Mouse (Mus musculus) lung, embryonic 14.5 days (tissue): Measurements from ENCODE around the gene Atxn1. TPM values are rescaled to one million over a fixed set of nuclear protein-coding genes. Genes with fewer than 3 reads are reported as not detected.

Experiments used
- ATAC-seq: fragments of 200-750 bp; cut with Nextera tagmentation; 2 replicates; pipeline ENCODE4 v1.8.0; 2017; ENCODE audit warnings: mild to moderate bottlenecking, moderate TSS enrichment, moderate library complexity; ENCODE audit not compliant: insufficient read depth
- DNase-seq: peaks from one replicate; pipeline ENCODE4 v3.0.0-alpha.2; 2015
- H3K27ac ChIP-seq: fragments of 300-500 bp; sonication (generic); 2 replicates; pipeline ENCODE4 v1.5.1; 2014; ENCODE audit warnings: low read depth, mild to moderate bottlenecking, moderate library complexity
- H3K27me3 ChIP-seq: fragments of 300-500 bp; sonication (generic); 2 replicates; pipeline ENCODE4 v1.6.1; 2014; ENCODE audit warnings: low read length, control low read depth; ENCODE audit not compliant: insufficient read depth
- H3K36me3 ChIP-seq: fragments of 300-500 bp; sonication (generic); 2 replicates; pipeline ENCODE4 v1.6.1; 2014; ENCODE audit warnings: control low read depth; ENCODE audit not compliant: insufficient read depth
- H3K4me1 ChIP-seq: fragments of 300-500 bp; sonication (generic); 2 replicates; pipeline ENCODE4 v1.6.1; 2014; ENCODE audit warnings: antibody characterized with exemption, control low read depth; ENCODE audit not compliant: insufficient read depth
- H3K4me2 ChIP-seq: fragments of 300-500 bp; sonication (generic); 2 replicates; pipeline ENCODE4 v1.6.1; 2014; ENCODE audit warnings: mild to moderate bottlenecking
- H3K4me3 ChIP-seq: fragments of 300-500 bp; sonication (generic); 2 replicates; pipeline ENCODE4 v1.5.1; 2014; ENCODE audit warnings: low read depth, low read length
- H3K9ac ChIP-seq: fragments of 300-500 bp; sonication (generic); 2 replicates; pipeline ENCODE4 v1.6.1; 2014
- H3K9me3 ChIP-seq: fragments of 300-500 bp; sonication (generic); 2 replicates; pipeline ENCODE4 v1.6.1; 2016; ENCODE audit warnings: low read depth, low read length, control low read depth
- CTCF ChIP-seq: IDR thresholded peaks from 2 replicates; pipeline ENCODE4 v1.5.1; 2016; ENCODE audit warnings: antibody characterized with exemption, low read depth
- WGBS: fragments of 180-500 bp; shearing (Covaris S2); extraction: QIAGEN DNeasy Blood & Tissue Kit; methylation state at CpG from one replicate; pipeline ENCODE4 v1.1.7; 2014; 5-methylcytosine and 5-hydroxymethylcytosine counted together
- polyA plus RNA-seq: library from polyadenylated mRNA; unstranded; fragments of >200 nt; fragmentation: Nextera tagmentation; extraction: Ambion mirVana; gene quantifications from 2 replicates; pipeline ENCODE4 v1.2.1, GENCODE M21; 2014

Gene Atxn1
- polyA plus RNA-seq, 1 experiment from 2014 or later = 3.9 TPM

GRCm38 (mm10) chr13:45970920-45971536 is 6.2 kb upstream of the Atxn1 start:
- H3K36me3 ChIP-seq = no peaks in the 10 kb centered on the region
- peak; percentile 81 for ATAC-seq

GRCm38 (mm10) chr13:45968206-45968605 is 3.4 kb upstream of the Atxn1 start:
- ATAC-seq = no peak
- WGBS = 60% methylated on average over 4 of the region's 4 CpGs

More at GRCm38 (mm10) chr13:45970920-45971536, 6.2 kb upstream of the Atxn1 start:
- no peaks in the 10 kb centered on the region for H3K4me1 ChIP-seq
- no peaks in the 10 kb centered on the region for H3K27me3 ChIP-seq
- no peak overlapping the region for H3K27ac ChIP-seq
- TF ChIP-seq CTCF = no peak
- no peak overlapping the region for H3K9ac ChIP-seq
- 41% methylated on average over 12 of the region's 12 CpGs for WGBS
- H3K9me3 ChIP-seq = no peaks in the 10 kb centered on the region
- H3K4me3 ChIP-seq = no peak overlapping the region
- DNase-seq = peak; percentile 44
- H3K4me2 ChIP-seq = peak overlapping the region; percentile 20; the same call in 1 of the 2 replicates

DNA sequence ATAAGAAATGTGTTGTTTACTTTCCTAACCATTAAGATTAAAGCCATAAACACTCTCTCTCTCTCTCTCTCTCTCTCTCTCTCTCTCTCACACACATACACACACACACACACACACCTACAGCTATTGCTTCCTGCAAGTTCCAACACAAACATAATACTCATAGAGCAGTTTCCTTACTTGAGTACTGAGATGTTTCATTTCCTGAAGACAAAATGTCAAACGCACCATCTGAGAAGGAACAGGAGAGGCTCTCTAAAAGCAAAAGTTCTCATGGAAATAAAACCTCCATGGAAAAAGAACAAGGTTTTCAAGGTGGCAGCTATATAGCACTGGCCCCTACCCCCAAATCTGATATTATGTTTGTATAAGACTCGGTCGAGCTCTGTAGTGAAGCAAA is 2.6 kb upstream of the Atxn1 start:
- no peaks in the 10 kb centered on the region for H3K9me3 ChIP-seq
- no peak for ATAC-seq
- 50% methylated on average over 3 of the region's 3 CpGs for WGBS

More at GRCm38 (mm10) chr13:45968206-45968605, 3.4 kb upstream of the Atxn1 start:
- DNase-seq = no peak
- H3K4me2 ChIP-seq = no peak overlapping the region
- H3K27me3 ChIP-seq = no peaks in the 10 kb centered on the region
- no peak overlapping the region for H3K27ac ChIP-seq
- no peak for TF ChIP-seq CTCF
- H3K9ac ChIP-seq = no peak overlapping the region
- H3K36me3 ChIP-seq = no peaks in the 10 kb centered on the region
- no peaks in the 10 kb centered on the region for H3K4me1 ChIP-seq
- H3K4me3 ChIP-seq = no peak overlapping the region
- no peaks in the 10 kb centered on the region for H3K9me3 ChIP-seq

DNA sequence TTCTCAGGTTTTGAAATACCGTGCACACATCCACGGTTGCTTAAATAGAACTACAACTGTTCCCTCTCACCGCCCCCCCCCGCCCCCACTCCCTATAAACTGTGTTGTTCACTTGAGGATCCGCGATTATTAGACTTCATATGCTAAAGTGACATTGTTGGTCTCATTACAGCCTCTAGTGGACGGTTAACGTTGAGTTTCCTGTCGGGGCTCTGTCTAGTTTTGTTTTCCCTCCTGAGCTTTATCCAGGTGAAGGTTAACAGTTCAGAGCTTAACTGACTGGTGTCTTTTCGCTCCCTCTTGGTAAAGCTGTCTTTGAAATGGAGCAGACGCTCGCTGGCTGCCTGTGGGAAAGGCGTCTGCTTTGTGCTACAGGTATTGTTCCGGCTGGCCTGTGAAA is 1.8 kb upstream of the Atxn1 start:
- peak; percentile 73 for TF ChIP-seq CTCF
- H3K36me3 ChIP-seq = no peaks in the 10 kb centered on the region
- peak overlapping the region; percentile 80 for H3K4me2 ChIP-seq
- H3K9me3 ChIP-seq = no peaks in the 10 kb centered on the region
- DNase-seq (peak; percentile 82), ATAC-seq (no peak)
- WGBS = 2% methylated on average over 14 of the region's 14 CpGs
- H3K27ac ChIP-seq = no peak overlapping the region
- peak overlapping the region; percentile 87 for H3K4me3 ChIP-seq
- no peak overlapping the region; the same call in 1 of the 2 replicates for H3K9ac ChIP-seq
- H3K27me3 ChIP-seq = no peaks in the 10 kb centered on the region
- no peaks in the 10 kb centered on the region for H3K4me1 ChIP-seq

More for the DNA sequence above, 2.6 kb upstream of the Atxn1 start:
- no peak overlapping the region for H3K4me3 ChIP-seq
- no peaks in the 10 kb centered on the region for H3K4me1 ChIP-seq
- no peak overlapping the region for H3K9ac ChIP-seq
- no peak for TF ChIP-seq CTCF
- no peak overlapping the region for H3K27ac ChIP-seq
- H3K4me2 ChIP-seq = no peak overlapping the region
- no peaks in the 10 kb centered on the region for H3K27me3 ChIP-seq
- no peak for DNase-seq
- no peaks in the 10 kb centered on the region for H3K36me3 ChIP-seq

- peak overlapping the region; percentile 87 for H3K4me3 ChIP-seq
- peak; percentile 49 for DNase-seq
- ATAC-seq = peak; percentile 14; the same call in 1 of the 2 replicates
- no peaks in the 10 kb centered on the region for H3K9me3 ChIP-seq
- no peaks in the 10 kb centered on the region for H3K36me3 ChIP-seq
- H3K27ac ChIP-seq = peak overlapping the region; percentile 96
- no peaks in the 10 kb centered on the region for H3K27me3 ChIP-seq
- peak overlapping the region; percentile 80 for H3K4me2 ChIP-seq
- H3K9ac ChIP-seq = peak overlapping the region; percentile 54
- peak; percentile 36; the same call in 1 of the 2 replicates for TF ChIP-seq CTCF
- WGBS = under 1% methylated on average over 41 of the region's 41 CpGs
- no peaks in the 10 kb centered on the region for H3K4me1 ChIP-seq
These were observed 1.0 kb upstream of the Atxn1 start for GRCm38 (mm10) chr13:45965594-45966432.

GRCm38 (mm10) chr13:45964331-45964852 is 416 bp downstream of the Atxn1 start:
- under 1% methylated on average over 35 of the region's 39 CpGs for WGBS
- no peaks in the 10 kb centered on the region for H3K9me3 ChIP-seq
- TF ChIP-seq CTCF = no peak
- ATAC-seq (peak; percentile 53), DNase-seq (peak; percentile 69)
- 0 out of 2 replicates have a peak, but pooled peaks cover 5% of the 10 kb centered on the region for H3K4me1 ChIP-seq
- H3K27me3 ChIP-seq = no peaks in the 10 kb centered on the region
- H3K9ac ChIP-seq = peak overlapping the region; percentile 89
- peak overlapping the region; percentile 87 for H3K4me3 ChIP-seq
- H3K36me3 ChIP-seq = no peaks in the 10 kb centered on the region
- peak overlapping the region; percentile 80 for H3K4me2 ChIP-seq
- peak overlapping the region; percentile 96 for H3K27ac ChIP-seq
